Comparison of ENCODE assay signal across 15 mouse cellular contexts in the genomic region with DNA sequence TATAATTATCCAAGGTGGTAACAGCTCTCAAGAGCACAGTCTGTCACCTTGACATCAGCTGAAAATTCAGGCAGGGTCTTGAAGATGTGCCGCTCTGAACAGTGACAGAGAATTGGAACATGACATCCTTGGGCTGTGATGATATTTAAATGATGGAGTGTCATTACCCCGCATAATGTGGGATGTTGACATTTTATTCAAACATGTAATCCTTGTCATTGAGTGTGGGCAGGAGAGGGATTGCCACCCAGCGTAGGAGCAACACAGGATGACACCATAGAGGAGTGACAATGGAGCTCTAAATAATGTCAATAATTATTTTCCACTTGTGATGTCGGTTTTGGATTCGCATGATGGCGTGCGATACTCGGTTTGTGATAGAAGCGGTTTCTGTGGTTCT.
"Had no signal": no experiment of that assay in that cellular context is flagged by ENCODE, and none has a peak within 500 bp of the region (broad histone marks: within the 10 kb centered on the region; RNA-seq: fewer than 3 reads in every experiment).

No protein-coding gene starts in this region.

- H3K9ac ChIP-seq: kidney, embryonic 15.5 days; limb, embryonic 13.5 days; liver, embryonic 14.5 days; lung, embryonic 14.5 days; neural tube, embryonic 12.5 days had no signal

- H3K9me3 ChIP-seq: kidney, embryonic 15.5 days; limb, embryonic 13.5 days; midbrain, embryonic 10.5 days; neural tube, embryonic 12.5 days had no signal

- DNase-seq: left cerebral cortex, postnatal 4 days; lung, embryonic 14.5 days; lung, postnatal 10 days; lung, postnatal 4 days; midbrain, embryonic 14.5 days; right cerebral cortex, adult 18-20 months; thymus, adult 2 months; thymus, postnatal 25 days had no signal

- H3K4me1 ChIP-seq: neural tube, embryonic 12.5 days had no signal

- H3K4me2 ChIP-seq: kidney, embryonic 15.5 days; limb, embryonic 13.5 days; lung, embryonic 14.5 days; neural tube, embryonic 12.5 days had no signal

- H3K4me3 ChIP-seq: kidney, embryonic 15.5 days; limb, embryonic 13.5 days; midbrain, embryonic 10.5 days; myocyte; neural tube, embryonic 12.5 days had no signal

- H3K36me3 ChIP-seq: kidney, embryonic 15.5 days; limb, embryonic 13.5 days; midbrain, embryonic 10.5 days; neural tube, embryonic 12.5 days had no signal

- H3K27ac ChIP-seq: kidney, embryonic 15.5 days; limb, embryonic 13.5 days; liver, embryonic 14.5 days; midbrain, embryonic 10.5 days; neural tube, embryonic 12.5 days; stomach, postnatal 0 days had no signal

- H3K27me3 ChIP-seq: kidney, embryonic 15.5 days; neural tube, embryonic 12.5 days had no signal
